Comparison of ENCODE assay signal across 8 mouse cellular contexts in the genomic region with DNA sequence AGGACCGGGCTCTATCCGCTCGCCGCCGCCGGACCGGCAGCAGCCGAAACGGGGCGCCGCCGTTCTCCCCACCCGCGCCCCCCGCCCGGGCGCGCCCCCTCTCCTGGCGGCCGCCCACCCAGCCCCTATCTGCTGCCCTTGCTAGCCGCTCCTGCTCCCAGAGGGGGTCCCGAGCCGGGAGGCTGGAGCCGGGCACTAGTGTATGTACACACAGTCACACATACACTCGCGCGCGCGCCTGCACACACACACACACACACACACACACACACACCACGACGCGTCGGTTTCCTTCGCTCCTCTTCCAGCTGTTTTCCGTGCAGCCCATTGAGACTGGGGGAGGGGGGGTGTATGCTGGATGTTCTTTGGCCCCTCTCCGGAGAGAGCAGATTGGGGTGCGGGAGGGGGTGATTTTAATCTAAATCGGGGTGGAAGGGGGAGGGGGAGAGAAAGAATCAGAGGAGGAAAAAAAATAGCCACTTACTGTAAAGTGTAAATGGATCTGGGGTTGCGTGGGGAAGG. TPM values are rescaled to one million over a fixed set of nuclear protein-coding genes. Genes with fewer than 3 reads are reported as not detected.
DNase-seq lines count a peak whose midpoint lies in the region; ATAC-seq and TF ChIP-seq lines count a peak whose summit lies in the region.

No protein-coding gene starts in this region.

- H3K4me3 ChIP-seq in layer of hippocampus, adult 2 months = peak overlapping the region; percentile 99
- H3K4me3 ChIP-seq in cortical plate, adult 2 months (ENCODE audit: insufficient read depth, low read length) = peak overlapping the region; percentile 84
- H3K4me3 ChIP-seq in liver, embryonic 16.5 days (ENCODE audit: low read depth, low read length) = peak overlapping the region; percentile 79
- H3K4me3 ChIP-seq in neural tube, embryonic 14.5 days (ENCODE audit: low read depth, low read length) = peak overlapping the region; percentile 77
- peak overlapping the region; percentile 96 for H3K4me3 ChIP-seq in thymus, adult 2 months (ENCODE audit: control insufficient read depth, insufficient read depth, low read length)

- peak in 1 of 2 experiments; percentile 41 for DNase-seq in layer of hippocampus, adult 2 months (ENCODE audit: low spot score in 2 of 2)
- no peak for DNase-seq in layer of hippocampus, adult 9-10 months (ENCODE audit: low spot score)
- DNase-seq in heart, adult 18-20 months = peak; percentile 63 to 75
- peak; percentile 41 to 52 for DNase-seq in kidney, adult 8-10 months
- peak; percentile 56 for DNase-seq in thymus, adult 2 months

- H3K4me2 ChIP-seq in liver, embryonic 16.5 days (ENCODE audit: low read depth, low read length) = peak overlapping the region; percentile 83
- peak overlapping the region; percentile 69 for H3K4me2 ChIP-seq in neural tube, embryonic 14.5 days (ENCODE audit: low read depth, low read length)

- H3K27ac ChIP-seq in layer of hippocampus, adult 2 months = peak overlapping the region; percentile 100
- H3K27ac ChIP-seq in cortical plate, adult 2 months (ENCODE audit: insufficient read depth, low read length) = peak overlapping the region; percentile 100
- H3K27ac ChIP-seq in liver, embryonic 16.5 days (ENCODE audit: low read length) = peak overlapping the region; percentile 86
- H3K27ac ChIP-seq in neural tube, embryonic 14.5 days (ENCODE audit: low read depth, low read length) = peak overlapping the region; percentile 96
- no peak overlapping the region; the same call in 1 of the 2 replicates for H3K27ac ChIP-seq in thymus, adult 2 months (ENCODE audit: control insufficient read depth, insufficient read depth, low read length)

- 0% methylated on average over 28 of the region's 39 CpGs for WGBS in liver, embryonic 16.5 days (ENCODE audit: insufficient replicate concordance)
- 1% methylated on average over 37 of the region's 39 CpGs for WGBS in neural tube, embryonic 14.5 days
- WGBS in thymus, adult 2 months = under 1% methylated on average over 36 of the region's 39 CpGs

- no peak for TF ChIP-seq CTCF in layer of hippocampus, adult 2 months (conservative IDR thresholded peaks at IDR 0.05)
- no peak for TF ChIP-seq CTCF in cortical plate, adult 2 months (IDR thresholded peaks at IDR 0.05; ENCODE audit: extremely low read depth, insufficient read depth, low read length)
- no peak for TF ChIP-seq CTCF in thymus, adult 2 months (IDR thresholded peaks at IDR 0.05; ENCODE audit: borderline replicate concordance, control insufficient read depth, extremely low read depth, insufficient read depth, low read length, poor library complexity)

- H3K4me1 ChIP-seq in cortical plate, adult 2 months (ENCODE audit: control insufficient read depth, insufficient read depth, low read length) = peaks cover 5% of the 10 kb centered on the region; the same call in 1 of the 2 replicates
- peaks cover 16% of the 10 kb centered on the region for H3K4me1 ChIP-seq in liver, embryonic 16.5 days (ENCODE audit: control insufficient read depth, low read depth, low read length)
- H3K4me1 ChIP-seq in neural tube, embryonic 14.5 days (ENCODE audit: control insufficient read depth, insufficient read depth, low read length) = peaks cover 16% of the 10 kb centered on the region
- peaks cover 10% of the 10 kb centered on the region for H3K4me1 ChIP-seq in thymus, adult 2 months (replicated peaks; ENCODE audit: control insufficient read depth, insufficient read depth, low read length)

- H3K36me3 ChIP-seq in liver, embryonic 16.5 days (ENCODE audit: control insufficient read depth, insufficient read depth) = no peaks in the 10 kb centered on the region
- H3K36me3 ChIP-seq in neural tube, embryonic 14.5 days (ENCODE audit: control insufficient read depth, insufficient read depth, low read length) = no peaks in the 10 kb centered on the region
- H3K36me3 ChIP-seq in thymus, adult 2 months (ENCODE audit: control insufficient read depth, insufficient read depth, low read length) = no peaks in the 10 kb centered on the region

- no peaks in the 10 kb centered on the region for H3K27me3 ChIP-seq in liver, embryonic 16.5 days (ENCODE audit: control insufficient read depth, insufficient read depth, low read depth, low read length)
- 0 out of 2 replicates have a peak, but pooled peaks cover 3% of the 10 kb centered on the region for H3K27me3 ChIP-seq in neural tube, embryonic 14.5 days (ENCODE audit: control insufficient read depth, insufficient read depth, low read length)
- H3K27me3 ChIP-seq in thymus, adult 2 months (ENCODE audit: control insufficient read depth, insufficient read depth, low read length) = no peaks in the 10 kb centered on the region; the same call in 1 of the 2 replicates

- no peaks in the 10 kb centered on the region for H3K9me3 ChIP-seq in liver, embryonic 16.5 days (replicated peaks; ENCODE audit: control insufficient read depth, low read length)
- H3K9me3 ChIP-seq in neural tube, embryonic 14.5 days (ENCODE audit: control insufficient read depth, low read length) = no peaks in the 10 kb centered on the region

- H3K9ac ChIP-seq in liver, embryonic 16.5 days (ENCODE audit: low read depth, low read length) = peak overlapping the region; percentile 86
- peak overlapping the region; percentile 94 for H3K9ac ChIP-seq in neural tube, embryonic 14.5 days (replicated peaks; ENCODE audit: low read depth, low read length)

- TF ChIP-seq POLR2A in cortical plate, adult 2 months (IDR thresholded peaks at IDR 0.05; ENCODE audit: extremely low read depth, insufficient read depth, low read length) = no peak
- TF ChIP-seq POLR2A in thymus, adult 2 months (IDR thresholded peaks at IDR 0.05; ENCODE audit: control insufficient read depth, extremely low read depth, insufficient read depth, low read length, poor library complexity) = no peak

- ATAC-seq in liver, embryonic 16.5 days (ENCODE audit: low read depth) = peak; percentile 4
- ATAC-seq in neural tube, embryonic 14.5 days (ENCODE audit: low read depth) = peak; percentile 56

RNA-seq across cellular contexts. Expression of a gene that starts 0.4 kb away (rescaled TPM):
- total RNA-seq in layer of hippocampus, adult 2 months (2021) = 100 to 1,000 TPM; 128 to 131 TPM
- 34.1 and 34.4 TPM in 2 replicates for polyA plus RNA-seq in cortical plate, adult 2 months (2012; rRNA removed)
- 10 to 100 TPM; 28.5 to 34.3 TPM for total RNA-seq in heart, adult 18-20 months (2021)
- polyA plus RNA-seq in liver, embryonic 16.5 days (2015; fragmentation: Nextera tagmentation; extraction: Ambion mirVana) = 2.8 and 3.2 TPM in 2 replicates
- 7.5 and 9.4 TPM in 2 replicates for polyA plus RNA-seq in neural tube, embryonic 14.5 days (2014; fragmentation: Nextera tagmentation; extraction: Ambion mirVana)
- 13.5 and 17.5 TPM in 2 replicates for polyA plus RNA-seq in thymus, adult 2 months (2012; rRNA removed)
